Mouse (Mus musculus) 416B (cell line): ENCODE results near the gene Garem2.

Experiments
- DNase-seq: peaks from one replicate; pipeline ENCODE4 v3.0.0; 2011; ENCODE audit warnings: low read depth

Garem2 gene

DNA sequence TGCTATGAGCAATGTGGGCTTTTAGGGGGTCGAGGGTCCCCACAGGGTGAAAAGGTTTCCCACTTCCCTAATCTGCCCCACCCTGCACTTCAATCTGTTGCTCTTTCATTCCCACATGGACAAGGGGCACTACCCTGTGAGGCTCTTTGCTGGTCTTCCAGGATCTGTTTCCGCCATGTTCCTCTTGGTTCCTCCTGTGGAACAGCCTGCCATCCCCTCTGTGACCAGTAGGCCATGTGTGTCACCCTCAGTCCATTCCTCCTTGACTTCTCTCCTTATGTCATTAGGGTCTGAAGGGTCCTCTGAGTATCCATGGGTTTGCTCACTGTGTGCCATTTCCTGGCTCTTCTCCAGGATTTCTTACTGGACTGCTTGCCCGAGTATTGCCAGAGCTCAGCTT, 6.8 kb downstream of the Garem2 start:
- no peak for DNase-seq

DNA sequence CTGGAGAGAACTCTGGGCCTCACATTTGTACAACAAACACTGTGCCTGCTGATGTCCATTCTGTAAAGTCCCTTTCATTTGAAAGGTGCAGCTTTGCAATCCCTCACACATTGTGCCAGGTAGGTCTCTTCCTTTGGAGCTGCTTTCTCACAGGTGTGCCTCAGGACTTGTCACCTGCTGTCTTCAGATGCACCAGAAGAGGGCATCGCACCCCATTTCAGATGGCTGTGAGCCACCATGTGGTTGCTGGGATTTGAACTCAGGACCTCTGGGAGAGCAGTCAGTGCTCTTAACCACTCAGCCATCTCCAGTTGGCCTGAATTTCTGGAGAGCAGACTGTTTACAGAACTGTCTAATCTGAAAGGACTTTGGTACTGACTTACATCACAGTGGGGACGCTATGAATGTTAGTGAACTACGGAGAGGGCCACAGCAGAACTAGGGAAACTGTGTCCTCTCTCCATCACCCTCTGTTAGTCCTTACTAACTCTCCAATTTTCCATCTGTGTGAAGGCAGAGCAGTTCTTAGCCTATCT, 7.6 kb downstream of the Garem2 start:
- no peak for DNase-seq

DNA sequence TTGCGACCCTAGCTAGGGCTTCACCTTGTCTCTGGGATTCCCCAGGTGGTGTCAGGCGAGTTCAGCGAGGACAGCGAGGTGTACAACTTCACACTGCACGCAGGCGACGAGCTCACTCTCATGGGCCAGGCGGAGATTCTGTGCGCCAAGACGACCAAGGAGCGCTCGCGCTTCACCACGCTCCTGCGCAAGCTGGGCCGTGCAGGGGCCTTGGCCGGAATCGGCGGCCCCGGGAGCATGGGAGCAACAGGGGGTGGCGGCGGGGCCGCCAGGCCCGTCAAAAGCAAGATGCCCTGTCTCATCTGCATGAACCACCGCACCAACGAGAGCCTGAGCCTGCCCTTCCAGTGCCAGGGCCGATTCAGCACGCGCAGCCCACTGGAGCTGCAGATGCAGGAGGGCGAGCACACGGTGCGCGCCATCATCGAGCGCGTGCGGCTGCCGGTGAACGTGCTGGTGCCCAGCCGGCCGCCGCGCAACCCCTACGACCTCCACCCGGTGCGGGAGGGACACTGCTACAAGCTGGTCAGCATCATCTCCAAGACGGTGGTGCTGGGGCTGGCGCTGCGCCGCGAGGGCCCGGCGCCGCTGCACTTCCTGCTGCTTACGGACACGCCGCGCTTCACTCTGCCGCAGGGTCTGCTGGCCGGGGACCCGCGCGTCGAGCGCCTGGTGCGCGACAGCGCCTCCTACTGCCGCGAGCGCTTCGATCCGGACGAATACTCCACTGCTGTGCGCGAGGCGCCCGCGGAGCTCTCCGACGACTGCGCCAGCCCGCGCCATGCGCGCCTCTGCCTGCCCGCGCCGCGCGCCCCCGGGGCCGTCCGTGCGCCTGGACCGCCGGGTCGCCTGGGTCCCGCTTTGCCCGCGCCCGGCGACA, 9.2 kb downstream of the Garem2 start:
- no peak for DNase-seq

- DNase-seq: no peak
Observed at GRCm38 (mm10) chr5:30114761-30115140, 9.8 kb downstream of the Garem2 start.

DNA sequence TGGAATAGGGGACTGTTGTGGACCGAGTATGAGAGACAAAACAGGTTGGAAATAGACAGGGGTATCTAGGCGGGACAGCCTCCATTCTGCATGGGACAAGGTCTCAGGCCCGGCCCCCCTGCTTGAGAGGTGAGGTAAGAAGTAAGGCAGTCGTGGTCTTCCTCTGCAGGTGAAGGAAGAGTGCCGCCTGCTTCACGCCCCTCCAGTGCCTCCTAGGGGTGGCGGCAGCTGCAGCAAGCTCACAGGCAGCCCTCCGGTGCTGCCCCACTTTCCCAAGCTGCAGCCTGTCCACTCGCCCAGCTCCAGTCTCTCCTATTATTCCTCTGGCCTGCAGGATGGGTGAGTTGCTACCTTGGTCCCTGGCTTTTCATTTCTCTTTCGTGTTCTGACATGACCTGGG, 10.8 kb downstream of the Garem2 start:
- no peak for DNase-seq

DNA sequence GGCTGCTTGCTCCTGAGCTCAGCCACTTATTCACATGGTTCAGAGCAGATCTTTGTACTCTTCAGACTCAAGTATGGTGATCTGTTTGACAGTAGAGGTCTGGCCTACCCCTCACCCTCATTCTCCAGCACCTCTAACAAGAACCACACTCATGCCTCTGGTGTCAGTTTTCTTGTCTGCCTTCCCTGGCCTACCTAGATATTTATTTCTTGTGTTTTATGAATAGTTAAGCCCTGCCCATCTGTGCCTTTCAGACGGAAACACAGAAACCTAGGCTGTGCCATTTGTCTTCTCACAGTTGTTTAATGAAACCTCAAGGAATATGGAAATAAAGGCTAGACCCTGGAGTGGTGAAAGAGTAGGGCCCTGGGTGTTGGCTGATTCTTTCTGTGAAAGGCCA, 13.1 kb downstream of the Garem2 start:
- no peak for DNase-seq

GRCm38 (mm10) chr5:30119163-30119562, 14.2 kb downstream of the Garem2 start:
- DNase-seq: no peak

DNA sequence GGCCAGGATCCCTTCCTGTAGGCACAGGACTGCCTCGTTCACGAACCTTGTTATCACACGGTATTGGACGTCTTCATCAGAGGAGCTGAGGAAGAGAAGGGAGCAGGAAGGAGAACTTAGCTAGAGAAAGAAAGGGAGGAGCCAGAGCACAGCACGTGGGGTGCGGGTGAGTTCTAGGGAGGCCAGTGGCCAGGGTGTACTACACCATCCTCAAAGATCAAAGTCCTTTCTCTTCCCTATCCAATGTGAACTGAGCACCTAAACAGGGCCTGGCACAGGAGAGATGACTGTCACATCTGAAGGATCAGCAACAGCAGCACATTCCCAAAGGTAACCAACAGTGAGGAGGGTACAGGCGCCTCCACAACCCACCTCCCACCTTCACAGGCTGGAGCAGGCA, 15.1 kb downstream of the Garem2 start:
- DNase-seq: no peak

- DNase-seq: no peak
Observed at GRCm38 (mm10) chr5:30122481-30122880, 17.5 kb downstream of the Garem2 start.

DNA sequence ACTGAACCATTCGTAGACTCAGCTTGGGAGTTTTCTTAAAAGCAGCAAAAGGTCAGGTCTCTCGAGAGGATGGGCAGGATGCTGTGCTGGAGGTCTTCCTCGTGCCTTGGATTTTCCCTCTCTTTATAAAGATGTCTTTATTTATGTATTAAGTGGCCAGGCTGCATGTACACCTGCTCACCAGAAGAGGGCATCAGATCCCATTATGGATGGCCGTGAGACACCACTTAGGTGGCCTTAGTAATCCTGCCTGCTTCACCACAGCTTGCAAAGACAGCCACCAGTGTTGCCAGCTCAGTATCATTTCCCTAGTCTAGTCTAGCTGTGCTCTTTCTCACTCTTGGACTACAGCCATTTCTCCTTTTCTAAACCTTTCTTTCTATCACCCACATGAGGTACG, 20.6 kb downstream of the Garem2 start:
- DNase-seq: peak; percentile 83

- DNase-seq: peak; percentile 90
Observed at GRCm38 (mm10) chr5:30126756-30127155, 21.8 kb downstream of the Garem2 start.

GRCm38 (mm10) chr5:30127921-30128597, 23.1 kb downstream of the Garem2 start:
- no peak for DNase-seq

DNA sequence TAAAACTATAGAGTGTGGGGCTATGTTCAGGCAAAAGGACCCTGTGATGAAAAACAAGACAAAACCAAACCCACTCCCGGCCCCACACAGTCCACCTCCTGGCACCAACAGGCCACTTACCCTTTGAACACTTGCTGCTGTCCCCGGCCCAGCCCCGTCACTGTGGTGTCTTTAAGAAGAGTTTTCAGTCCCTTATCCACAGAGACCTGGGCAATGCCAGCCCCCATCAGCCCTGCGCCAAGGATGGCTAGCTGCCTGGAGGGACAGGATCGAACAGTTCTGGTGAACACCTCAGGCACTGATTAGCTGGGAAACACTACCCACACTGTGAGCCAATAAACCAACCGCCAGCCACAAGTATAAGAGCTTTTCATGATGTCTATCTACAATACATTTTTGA, 23.7 kb downstream of the Garem2 start:
- no peak for DNase-seq

DNA sequence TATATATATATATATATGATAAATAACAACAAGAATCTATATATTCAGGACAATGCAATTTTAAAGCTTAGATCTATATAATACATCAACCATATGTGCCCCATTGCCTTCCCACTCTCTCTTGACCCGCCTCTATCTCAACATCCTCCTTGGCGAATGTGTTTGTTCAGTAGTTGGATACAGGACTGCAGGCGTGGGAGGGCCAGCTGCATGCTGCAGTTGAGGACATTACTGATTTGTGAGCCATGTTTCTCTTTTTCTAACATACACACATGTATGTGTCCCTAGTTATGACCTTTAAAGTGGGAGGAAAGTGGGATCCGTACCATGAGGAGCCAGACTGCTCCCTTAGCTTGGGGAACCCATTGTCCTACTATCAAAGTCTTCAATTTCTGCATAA, 26.3 kb downstream of the Garem2 start:
- DNase-seq: no peak

DNA sequence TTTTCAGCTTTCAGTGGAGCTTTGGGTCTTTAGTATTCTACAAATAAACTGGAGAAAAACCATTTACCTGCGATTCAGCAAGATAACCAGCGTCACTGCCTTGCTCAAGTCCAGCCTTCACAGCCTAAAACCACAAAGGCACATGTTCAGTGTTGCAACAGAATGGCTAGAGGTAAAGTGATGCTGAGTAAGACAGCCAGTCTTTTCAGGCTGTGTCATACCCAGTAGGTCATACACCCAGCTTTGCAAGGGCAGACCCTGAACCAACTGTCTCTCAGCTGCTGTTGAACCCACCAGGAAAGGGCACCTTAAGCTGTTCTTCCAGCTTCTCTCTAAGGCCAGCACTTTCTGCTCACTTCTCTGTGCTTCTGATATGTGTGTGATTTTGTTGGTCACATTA, 27.2 kb downstream of the Garem2 start:
- peak; percentile 68 for DNase-seq

DNA sequence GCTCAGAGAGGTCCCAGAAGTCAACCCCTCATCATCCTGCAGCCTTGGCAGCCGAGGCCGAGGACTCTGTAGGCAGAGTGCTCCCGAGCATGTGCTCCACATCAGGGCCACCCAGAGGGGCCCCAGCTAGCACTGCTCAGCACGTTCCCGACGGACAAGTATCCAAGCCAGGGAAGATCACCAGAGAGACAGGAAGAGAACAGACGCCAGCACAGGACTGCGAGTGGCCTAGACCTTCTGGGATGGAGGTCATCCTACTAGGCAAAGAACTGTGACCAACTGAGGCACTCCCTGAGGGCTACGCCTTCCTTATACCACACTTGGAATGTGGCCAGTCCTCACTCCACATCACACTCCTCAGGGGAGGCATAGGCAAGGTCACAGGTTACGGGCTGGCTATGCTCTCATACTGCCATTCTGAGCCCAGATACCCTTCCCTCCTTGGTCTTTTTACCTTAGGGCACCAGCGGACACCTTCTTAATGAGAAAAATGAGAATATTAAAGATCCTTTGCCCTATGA, 30.8 kb downstream of the Garem2 start:
- DNase-seq: no peak

GRCm38 (mm10) chr5:30137271-30137670, 32.3 kb downstream of the Garem2 start:
- no peak for DNase-seq

DNA sequence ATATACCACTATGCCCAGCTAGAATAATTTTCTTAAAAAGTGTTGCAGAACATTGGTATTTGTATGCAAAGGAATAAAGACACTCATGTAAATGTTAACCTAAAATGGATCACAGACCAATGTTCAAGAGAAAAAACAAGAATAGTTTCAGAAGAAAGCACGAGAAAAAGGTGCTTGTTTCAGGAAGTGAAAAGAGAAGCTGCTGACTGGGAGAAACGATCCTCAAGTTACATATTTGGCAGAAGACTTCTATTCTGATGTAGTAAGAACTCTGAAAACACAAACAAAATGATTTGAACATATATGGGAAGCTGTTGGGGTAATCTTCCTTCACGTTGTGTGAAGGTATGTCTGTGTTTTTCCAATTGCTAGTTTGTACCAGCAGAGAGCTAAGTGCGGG, 33.2 kb downstream of the Garem2 start:
- DNase-seq: no peak

GRCm38 (mm10) chr5:30146526-30146925, 41.6 kb downstream of the Garem2 start:
- no peak for DNase-seq

DNA sequence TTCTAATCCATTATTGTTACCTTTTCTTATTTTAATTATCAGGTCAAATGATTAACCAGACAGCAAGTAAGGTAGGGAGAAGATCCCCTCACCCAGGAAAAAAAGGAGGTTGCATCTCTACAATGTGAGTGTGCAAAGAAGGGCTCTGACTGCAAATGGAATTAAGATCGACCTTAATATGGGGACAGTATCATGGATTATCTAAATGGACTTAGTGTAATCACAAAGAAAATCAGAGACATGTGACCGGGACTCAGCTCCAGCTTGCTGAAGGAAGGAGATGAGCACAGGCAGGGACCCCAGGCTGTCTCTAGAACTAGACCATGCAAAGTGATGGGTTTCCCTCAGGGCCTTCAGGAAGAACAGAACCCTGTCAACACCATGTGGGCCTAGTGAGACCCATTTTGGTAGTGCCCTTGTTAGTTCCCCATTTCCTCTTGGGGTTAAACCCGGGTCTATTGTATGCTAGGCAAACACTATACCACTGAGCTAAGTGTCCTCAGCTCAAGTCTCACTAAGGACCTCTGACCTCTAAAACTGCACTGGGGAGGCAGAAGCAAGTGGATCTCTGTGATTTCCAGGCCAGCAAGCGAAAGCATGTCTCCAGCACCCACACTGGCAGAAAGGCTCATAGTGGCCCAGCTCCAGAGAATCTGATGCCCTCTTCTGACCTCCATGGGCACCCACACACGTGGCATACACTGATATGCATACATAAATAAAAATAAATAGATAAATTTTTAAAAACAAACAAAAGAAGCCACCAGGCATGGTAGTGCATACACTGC, 43.4 kb downstream of the Garem2 start:
- no peak for DNase-seq

- no peak for DNase-seq
Observed at GRCm38 (mm10) chr5:30152007-30152406, 47.0 kb downstream of the Garem2 start.

DNA sequence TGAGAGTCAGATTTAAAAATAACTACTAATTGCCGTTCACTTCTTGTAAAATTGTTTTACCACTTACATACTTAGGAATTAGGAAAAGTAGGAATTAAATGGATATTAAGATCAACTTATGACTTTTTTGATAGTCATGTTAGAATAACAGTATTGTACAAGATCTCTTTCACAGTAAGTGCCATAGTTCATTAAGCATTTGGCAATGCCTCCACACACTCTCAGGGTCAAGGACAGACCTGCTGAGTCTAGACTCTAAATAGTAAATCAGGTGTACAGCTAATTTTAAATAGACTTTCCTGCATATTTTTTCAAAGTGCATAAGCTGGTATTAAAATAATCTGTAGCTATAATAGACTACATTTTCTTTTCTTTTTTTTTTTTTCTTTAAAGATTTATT, 47.5 kb downstream of the Garem2 start:
- DNase-seq: no peak
